Mouse (Mus musculus) cerebellum, postnatal 25 days (tissue): Measurements from ENCODE around the gene Slc17a5.
"Not testable (repeated sequence)": the region's sequence is repeated elsewhere in the genome, so short reads cannot be mapped to it uniquely, and the experiment has no call there.

Source experiments
- DNase-seq, 2 experiments: peaks; one replicate each; pipeline ENCODE4 v3.0.0; 2021; ENCODE audit warnings: mixed read lengths in 2 of 2

Gene Slc17a5

DNA sequence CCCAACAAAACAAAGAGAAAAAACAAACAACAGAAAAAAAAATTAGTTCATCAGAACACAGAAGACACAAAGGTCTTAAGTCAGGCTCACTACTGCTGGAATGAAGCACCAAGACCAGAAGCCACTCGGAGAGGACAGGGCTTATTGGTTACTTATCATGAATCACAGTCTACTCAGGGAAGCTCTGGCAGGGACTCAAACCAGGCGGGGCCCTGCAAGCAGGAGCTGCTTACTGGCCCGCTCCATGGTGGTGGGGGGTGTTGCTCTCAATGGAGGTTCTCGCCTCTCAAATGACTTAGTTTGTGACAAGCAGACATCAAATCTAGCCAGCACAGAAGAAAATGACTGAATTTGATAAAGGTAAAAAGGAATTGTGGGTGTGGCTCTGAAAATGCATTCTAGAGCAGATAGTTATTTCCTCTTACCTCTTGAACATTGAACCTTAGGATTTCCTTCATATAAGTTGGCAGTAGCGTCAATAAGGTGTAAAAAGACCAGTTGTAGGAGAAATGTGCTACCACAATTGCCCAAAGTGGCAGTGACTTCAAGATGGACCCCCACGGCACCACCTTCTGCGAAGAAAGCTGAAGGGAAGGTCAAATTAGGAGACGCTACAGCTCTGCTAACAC is 29.1 kb downstream of the Slc17a5 start:
- DNase-seq = no peak

GRCm38 (mm10) chr9:78557041-78557440 is 30.8 kb downstream of the Slc17a5 start:
- no peak for DNase-seq

DNA sequence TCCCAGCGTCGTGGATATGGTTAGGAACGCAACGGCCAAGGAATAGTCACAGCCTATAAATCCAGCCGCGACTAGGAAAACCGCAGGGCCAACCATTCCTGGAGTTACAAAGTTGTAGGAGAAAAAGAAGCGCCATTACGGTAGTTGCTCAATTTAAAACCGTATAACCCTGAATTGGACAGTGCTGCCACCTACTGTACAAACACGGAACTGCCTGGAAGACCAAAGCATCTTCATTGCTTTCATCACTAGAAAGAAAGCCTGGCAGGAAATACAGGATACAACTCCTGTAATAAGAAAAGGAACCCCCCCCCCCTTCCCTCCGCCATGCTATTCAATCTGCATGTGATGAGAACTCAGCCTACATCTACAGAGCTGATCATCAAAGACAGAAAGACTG is 34.9 kb downstream of the Slc17a5 start:
- DNase-seq = peak; percentile 77 to 89

GRCm38 (mm10) chr9:78551761-78552160 is 36.1 kb downstream of the Slc17a5 start:
- no peak for DNase-seq

- DNase-seq = peak in 1 of 2 experiments; percentile 17
Measured at GRCm38 (mm10) chr9:78547742-78548141, 40.1 kb downstream of the Slc17a5 start.

DNA sequence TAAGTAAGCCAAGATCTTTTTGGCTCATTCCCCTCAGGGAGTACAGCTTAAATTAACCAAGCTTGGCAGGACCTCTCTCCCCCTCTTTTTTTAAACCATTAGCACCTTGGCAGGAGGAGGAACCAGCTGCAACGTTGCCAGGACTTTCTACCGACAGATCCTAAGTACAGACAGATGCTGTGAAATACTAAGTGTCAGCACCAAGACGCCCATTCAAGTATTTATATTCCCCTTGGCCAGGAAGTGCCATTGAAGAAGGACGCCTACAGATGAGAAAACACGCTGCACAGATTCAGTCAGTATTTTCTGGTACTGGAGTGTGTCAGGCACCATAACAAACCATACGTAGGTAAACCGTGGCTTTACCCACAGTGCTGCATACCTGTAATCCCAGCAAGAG is 40.9 kb downstream of the Slc17a5 start:
- no peak for DNase-seq

DNA sequence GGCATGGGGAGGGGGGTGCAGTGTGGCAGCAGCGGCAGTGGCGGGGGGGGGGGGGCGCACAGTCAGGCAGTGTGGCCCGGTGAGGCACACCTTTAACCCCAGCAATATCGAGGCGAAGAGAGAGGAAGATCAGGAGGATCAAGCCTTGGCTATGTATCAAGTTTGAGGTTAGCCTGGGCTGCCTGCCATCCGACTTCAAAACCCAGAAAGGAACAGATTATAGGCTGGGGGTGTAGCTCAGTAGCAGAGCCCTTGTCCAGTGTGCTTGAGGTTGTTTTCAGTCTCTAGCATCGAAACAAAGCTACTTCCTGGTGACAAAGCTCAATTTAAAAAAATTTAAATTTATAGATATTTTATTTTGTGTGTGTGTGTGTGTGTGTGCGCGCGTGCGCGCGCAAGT is 46.1 kb downstream of the Slc17a5 start:
- DNase-seq = no peak

DNA sequence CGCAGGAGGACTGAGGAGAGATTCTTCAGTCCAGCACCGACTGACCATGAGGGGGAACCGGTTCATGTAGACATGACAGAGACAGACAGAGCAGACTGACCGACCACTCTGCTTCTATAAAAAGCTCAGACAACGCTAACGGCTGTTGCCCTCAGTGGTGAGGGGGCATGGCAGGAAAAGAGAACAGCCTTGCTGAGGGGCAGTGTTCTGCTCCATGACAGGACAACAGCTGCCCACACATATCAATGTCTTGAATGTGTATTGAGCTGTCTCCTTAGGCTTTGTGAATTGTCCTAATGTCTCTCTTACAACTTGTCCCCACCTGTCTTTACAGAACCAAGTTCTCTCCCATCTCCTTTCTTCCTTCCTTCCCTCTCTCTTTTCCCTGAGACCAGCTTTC is 49.4 kb downstream of the Slc17a5 start:
- no peak for DNase-seq

DNA sequence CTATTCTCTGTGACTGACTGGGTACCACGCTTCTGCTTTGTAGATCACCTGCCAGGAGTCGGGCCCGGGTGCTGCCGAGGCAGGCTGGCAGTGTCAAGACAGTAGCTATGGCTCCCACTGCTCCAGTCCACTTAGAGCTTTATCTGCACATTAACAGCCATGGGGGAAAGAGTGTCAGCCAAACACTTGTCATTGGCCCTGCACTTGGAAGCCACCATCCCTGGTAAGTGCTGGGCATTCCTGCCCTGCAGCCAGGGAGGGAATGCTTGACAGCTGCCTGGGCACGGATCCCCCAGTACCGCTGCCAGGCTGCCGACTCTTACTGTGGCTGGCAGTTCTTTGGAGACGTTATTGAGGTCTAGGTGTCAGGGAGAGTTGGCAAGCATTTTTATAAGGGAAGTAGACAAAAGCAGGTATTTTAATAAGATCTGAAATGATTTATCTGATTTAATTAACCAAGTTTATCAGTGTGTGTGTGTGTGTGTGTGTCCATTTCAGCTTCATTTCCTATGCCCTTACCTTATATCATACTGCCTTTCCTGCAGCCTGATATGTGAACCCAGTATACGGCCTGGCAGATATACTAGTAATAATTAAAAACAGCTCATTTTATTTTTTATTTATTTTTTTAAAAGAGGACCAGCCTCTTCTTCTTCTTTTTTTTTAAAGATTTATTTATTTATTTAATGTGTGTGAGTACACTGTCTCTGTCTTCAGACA is 50.5 kb downstream of the Slc17a5 start:
- DNase-seq = peak; percentile 77 to 84

DNA sequence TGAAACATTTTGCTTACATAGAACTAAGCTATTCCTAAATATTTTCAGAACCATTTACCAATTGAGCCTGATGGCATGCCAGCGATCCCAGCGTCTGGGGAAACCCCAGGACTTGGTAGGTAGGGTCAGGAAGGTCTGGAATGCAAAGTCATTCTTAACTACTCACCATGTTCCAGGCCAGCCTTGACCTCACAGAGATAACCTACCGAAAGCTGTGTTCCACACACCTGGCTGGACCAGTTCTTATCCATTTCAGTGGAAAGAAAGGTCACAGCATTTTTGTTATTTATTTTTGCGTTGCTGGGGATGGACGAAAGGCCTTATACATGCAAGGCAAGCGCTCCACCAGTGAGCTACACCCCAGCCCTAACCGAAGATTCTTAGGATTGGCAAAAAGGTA is 53.2 kb downstream of the Slc17a5 start:
- no peak for DNase-seq

DNA sequence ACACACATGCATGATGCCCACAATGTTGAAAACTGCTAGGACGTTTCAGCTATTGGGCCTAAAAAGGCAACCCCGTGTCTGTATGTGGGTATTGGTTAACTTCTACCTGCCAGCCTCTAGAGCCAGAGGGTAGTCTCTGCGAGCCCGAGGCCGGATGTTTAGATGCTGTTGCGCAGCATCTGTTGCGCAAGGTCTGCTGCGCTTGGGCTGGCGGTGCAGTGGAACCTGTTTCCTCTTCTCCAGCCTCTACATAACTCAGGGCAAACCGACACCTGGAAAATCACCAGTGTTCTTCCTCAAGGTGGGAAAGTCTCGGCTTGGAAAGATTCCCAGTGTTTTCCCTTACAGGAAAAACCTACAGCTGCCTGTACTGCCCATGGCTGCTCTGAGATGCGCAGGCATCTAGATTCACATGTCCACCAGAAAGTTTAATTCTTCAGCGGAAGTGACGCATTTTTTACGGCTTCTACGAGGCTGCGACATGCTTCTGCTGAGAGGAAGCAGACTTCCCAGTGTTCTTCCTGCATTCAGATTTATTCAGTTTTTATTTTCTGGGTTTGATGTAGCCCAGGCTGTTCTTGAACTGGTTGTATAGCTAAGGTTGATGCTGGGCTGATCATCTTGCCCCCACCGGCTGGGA is 54.4 kb downstream of the Slc17a5 start:
- DNase-seq = no peak

- no peak for DNase-seq
Measured at GRCm38 (mm10) chr9:78532341-78532819, 55.5 kb downstream of the Slc17a5 start.

GRCm38 (mm10) chr9:78531816-78532215 is 56.0 kb downstream of the Slc17a5 start:
- no peak for DNase-seq

DNA sequence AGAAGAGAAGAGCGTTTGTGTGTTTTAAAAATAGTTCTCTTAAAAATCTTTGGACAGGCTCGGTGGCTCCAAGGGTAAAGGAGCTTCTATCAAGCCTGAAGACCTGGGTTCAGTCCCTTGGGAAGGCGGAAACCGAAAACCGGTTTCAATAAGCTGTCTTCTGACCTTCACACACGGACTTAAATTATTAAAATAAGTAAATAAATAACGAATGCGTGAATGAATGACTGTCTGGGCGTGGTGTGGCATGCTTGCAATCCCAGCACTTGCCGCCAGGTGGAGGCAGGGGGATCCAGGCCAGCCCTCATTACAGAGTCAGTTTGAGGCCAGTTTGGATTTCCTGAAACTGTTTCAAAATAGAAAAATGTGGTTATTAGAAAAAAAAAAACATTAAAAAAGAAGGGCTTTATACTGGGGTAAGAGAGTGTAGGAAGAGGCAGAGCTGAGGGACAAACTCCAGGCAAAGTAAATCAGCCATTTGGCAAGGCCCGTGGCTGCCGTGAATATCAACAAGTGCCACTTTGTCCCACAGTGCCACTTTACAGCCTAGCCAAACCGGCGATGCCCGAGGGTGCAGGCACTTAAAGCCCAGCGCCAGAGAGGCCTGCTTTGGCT is 60.0 kb downstream of the Slc17a5 start:
- DNase-seq = peak; percentile 79 to 88

DNA sequence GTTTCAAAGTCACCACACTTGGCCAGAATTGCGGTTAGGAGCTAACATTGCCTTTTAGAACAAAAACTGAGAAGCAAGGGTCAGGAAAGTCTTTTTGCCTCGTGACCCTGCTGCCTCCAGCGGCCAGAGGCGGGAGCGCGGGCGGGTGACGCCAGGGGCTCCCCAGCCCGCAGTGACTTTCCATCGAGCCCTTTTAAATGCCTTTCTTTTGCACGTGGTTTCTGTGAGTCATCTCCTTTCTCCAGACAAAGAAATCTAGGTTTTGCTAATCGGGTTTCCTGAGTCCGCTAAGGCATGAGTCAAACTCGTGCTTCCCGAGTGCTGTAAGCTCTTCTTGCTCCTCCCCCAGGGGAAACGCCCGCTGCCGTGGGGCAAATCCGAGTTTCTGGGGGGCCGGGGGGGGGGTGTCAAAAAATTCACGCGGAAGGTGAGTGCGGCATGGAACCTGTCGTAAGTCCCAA is 60.5 kb downstream of the Slc17a5 start:
- DNase-seq = peak; percentile 74 to 86

DNA sequence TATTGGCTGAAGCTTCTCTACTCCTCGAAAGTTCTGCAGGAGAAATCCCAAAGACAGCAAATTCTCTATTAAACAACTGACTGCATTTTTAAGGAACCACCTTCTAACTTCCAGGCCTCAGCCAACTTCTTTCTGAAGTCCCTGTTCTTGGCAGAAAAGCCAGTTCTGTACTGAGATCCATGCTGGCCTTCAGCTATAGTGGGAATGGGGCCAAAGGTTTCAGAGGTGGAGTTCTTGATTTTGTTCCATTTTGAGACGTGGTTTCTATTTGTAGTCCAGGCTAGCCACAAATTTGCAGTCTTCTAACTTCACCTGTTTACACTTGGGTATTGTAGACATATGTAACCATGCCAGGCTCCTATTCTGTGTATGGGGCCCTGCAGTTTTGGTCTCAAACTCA is 61.6 kb downstream of the Slc17a5 start:
- no peak for DNase-seq

DNA sequence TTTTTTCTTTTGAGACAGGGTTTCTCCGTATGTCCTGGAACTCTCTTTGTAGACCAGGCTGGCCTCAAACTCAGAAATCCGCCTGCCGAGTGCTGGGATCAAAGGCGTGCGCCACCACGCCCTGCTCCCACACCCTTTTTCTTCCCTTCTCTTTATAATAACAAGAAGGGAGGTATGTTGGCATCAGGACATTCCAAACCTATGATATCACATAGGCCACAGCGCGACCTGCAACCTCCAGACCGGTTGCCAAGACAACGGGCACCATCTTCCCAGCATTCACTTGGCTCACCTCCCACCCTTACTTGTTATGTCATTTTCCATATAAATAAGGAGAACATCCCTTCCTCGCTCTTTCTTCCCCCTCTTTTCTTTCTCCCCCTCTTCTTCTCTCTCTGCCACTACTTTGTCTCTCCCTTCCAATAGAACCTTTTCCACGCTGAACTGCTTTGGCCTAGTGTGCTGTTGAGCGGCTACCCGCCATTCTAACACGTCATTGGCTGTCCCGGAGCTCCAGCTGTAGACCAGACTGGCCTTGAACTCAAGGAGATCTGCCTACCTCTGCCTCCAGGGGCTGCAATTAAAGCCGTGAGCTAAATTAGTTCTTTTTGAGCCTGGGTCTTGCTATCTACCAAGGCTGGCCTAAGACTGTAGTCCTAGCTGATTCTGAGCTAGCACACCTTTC is 62.2 kb downstream of the Slc17a5 start:
- DNase-seq = no peak

DNA sequence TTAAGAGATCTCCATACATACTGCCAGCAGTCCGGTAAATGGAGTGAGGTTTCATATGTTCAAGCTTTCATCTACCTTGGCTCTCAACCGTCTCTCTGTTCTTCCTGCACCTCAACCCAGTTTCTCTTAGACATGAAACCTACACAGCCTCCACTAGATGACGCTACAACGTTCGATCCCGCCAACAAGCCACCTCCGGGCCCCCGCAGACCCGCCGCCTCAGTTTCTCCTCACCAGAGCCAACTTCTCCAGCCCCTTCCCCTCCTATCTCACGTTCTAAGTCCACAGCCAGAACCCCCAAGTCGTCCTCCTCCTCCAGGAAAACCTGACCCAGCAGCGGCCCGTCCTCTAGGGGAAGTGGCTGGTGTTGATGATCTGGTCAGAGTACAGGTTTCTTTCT is 66.2 kb downstream of the Slc17a5 start:
- DNase-seq = peak in 1 of 2 experiments; percentile 23

- DNase-seq = peak; percentile 49 to 66
Measured at GRCm38 (mm10) chr9:78520780-78521601, 66.8 kb downstream of the Slc17a5 start.

GRCm38 (mm10) chr9:78520127-78520779 is 67.6 kb downstream of the Slc17a5 start:
- peak; percentile 23 to 38 for DNase-seq

GRCm38 (mm10) chr9:78517237-78517636 is 70.6 kb downstream of the Slc17a5 start:
- not testable (repeated sequence) for DNase-seq
